Mouse (Mus musculus): ENCODE data around the gene Cyp1a1. TPM values are rescaled to one million over a fixed set of nuclear protein-coding genes. Genes with fewer than 3 reads are reported as not detected.
"Not testable (repeated sequence)": the region's sequence is repeated elsewhere in the genome, so short reads cannot be mapped to it uniquely, and the experiment has no call there.

The Cyp1a1 gene
- polyA plus RNA-seq, 1 experiment from 2014 or later = not detected

GRCm38 (mm10) chr9:57706496-57706895 is 18.8 kb downstream of the Cyp1a1 start:
- Histone ChIP-seq H3K9me3 (ENCODE audit: control insufficient read depth, low read length) (no peaks in the 10 kb centered on the region), H3K27ac (ENCODE audit: low read depth) (no peak overlapping the region), H3K4me1 (replicated peaks; ENCODE audit: control insufficient read depth, insufficient read depth, low read length) (peaks cover 8% of the 10 kb centered on the region), H3K4me3 (ENCODE audit: low read depth, low read length) (no peak overlapping the region), H3K27me3 (replicated peaks; ENCODE audit: control insufficient read depth, insufficient read depth, low read length) (no peaks in the 10 kb centered on the region), H3K36me3 (ENCODE audit: control insufficient read depth, insufficient read depth, low read length) (no peaks in the 10 kb centered on the region), H3K9ac (ENCODE audit: low read length) (no peak overlapping the region), H3K4me2 (ENCODE audit: low read length) (no peak overlapping the region)
- no peak for ATAC-seq (replicated peaks; ENCODE audit: low FRiP score, low TSS enrichment, low read depth)
- 88% methylated on average over 3 of the region's 3 CpGs for WGBS
- no peak for DNase-seq (ENCODE audit: low spot score)

GRCm38 (mm10) chr9:57708068-57708719 is 20.5 kb downstream of the Cyp1a1 start, which contains the start of gene Edc3:
Gene Edc3, plus strand, starts transcription at chr9:57708540.
- Histone ChIP-seq H3K4me1 (replicated peaks; ENCODE audit: control insufficient read depth, insufficient read depth, low read length) (peaks cover 8% of the 10 kb centered on the region), H3K9me3 (ENCODE audit: control insufficient read depth, low read length) (no peaks in the 10 kb centered on the region), H3K9ac (ENCODE audit: low read length) (peak within 1 kb of the TSS; percentile 82), H3K27me3 (replicated peaks; ENCODE audit: control insufficient read depth, insufficient read depth, low read length) (no peaks in the 10 kb centered on the region), H3K4me2 (ENCODE audit: low read length) (peak within 1 kb of the TSS; percentile 68), H3K27ac (ENCODE audit: low read depth) (peak within 1 kb of the TSS; percentile 73), H3K4me3 (ENCODE audit: low read depth, low read length) (peak within 1 kb of the TSS; percentile 79), H3K36me3 (ENCODE audit: control insufficient read depth, insufficient read depth, low read length) (peaks cover 2% of the 10 kb centered on the region; the same call in 1 of the 2 replicates)
- DNase-seq (ENCODE audit: low spot score) = peak; percentile 98
- under 1% methylated on average over 23 of the region's 23 CpGs for WGBS
- ATAC-seq (replicated peaks; ENCODE audit: low FRiP score, low TSS enrichment, low read depth) = peak; percentile 92

- DNase-seq (ENCODE audit: low spot score) (no peak), ATAC-seq (replicated peaks; ENCODE audit: low FRiP score, low TSS enrichment, low read depth) (peak; percentile 73)
- Histone ChIP-seq H3K27ac (ENCODE audit: low read depth) (peak overlapping the region; percentile 73), H3K4me1 (replicated peaks; ENCODE audit: control insufficient read depth, insufficient read depth, low read length) (peaks cover 8% of the 10 kb centered on the region), H3K4me3 (ENCODE audit: low read depth, low read length) (peak overlapping the region; percentile 79), H3K27me3 (replicated peaks; ENCODE audit: control insufficient read depth, insufficient read depth, low read length) (no peaks in the 10 kb centered on the region), H3K9ac (ENCODE audit: low read length) (peak overlapping the region; percentile 82), H3K36me3 (ENCODE audit: control insufficient read depth, insufficient read depth, low read length) (peaks cover 7% of the 10 kb centered on the region; the same call in 1 of the 2 replicates), H3K9me3 (ENCODE audit: control insufficient read depth, low read length) (no peaks in the 10 kb centered on the region), H3K4me2 (ENCODE audit: low read length) (peak overlapping the region; percentile 68)
- WGBS = 3% methylated on average over 39 of the region's 39 CpGs
Measured at GRCm38 (mm10) chr9:57708720-57709274, 21.1 kb downstream of the Cyp1a1 start.

GRCm38 (mm10) chr9:57710214-57710613 is 22.5 kb downstream of the Cyp1a1 start:
- not testable (repeated sequence) for H3K4me1 ChIP-seq (replicated peaks; ENCODE audit: control insufficient read depth, insufficient read depth, low read length); H3K4me3 ChIP-seq (ENCODE audit: low read depth, low read length); H3K27me3 ChIP-seq (replicated peaks; ENCODE audit: control insufficient read depth, insufficient read depth, low read length); H3K4me2 ChIP-seq (ENCODE audit: low read length); H3K9ac ChIP-seq (ENCODE audit: low read length); DNase-seq (ENCODE audit: low spot score); H3K9me3 ChIP-seq (ENCODE audit: control insufficient read depth, low read length); ATAC-seq (replicated peaks; ENCODE audit: low FRiP score, low TSS enrichment, low read depth); H3K27ac ChIP-seq (ENCODE audit: low read depth)
- WGBS = 95% methylated on average over 4 of the region's 5 CpGs
- H3K36me3 ChIP-seq (ENCODE audit: control insufficient read depth, insufficient read depth, low read length) = peaks cover 21% of the 10 kb centered on the region

- 67% methylated on average over 2 of the region's 2 CpGs for WGBS
- Histone ChIP-seq H3K4me1 (replicated peaks; ENCODE audit: control insufficient read depth, insufficient read depth, low read length) (peaks cover 8% of the 10 kb centered on the region), H3K4me2 (ENCODE audit: low read length) (no peak overlapping the region), H3K27ac (ENCODE audit: low read depth) (no peak overlapping the region), H3K9ac (ENCODE audit: low read length) (no peak overlapping the region), H3K27me3 (replicated peaks; ENCODE audit: control insufficient read depth, insufficient read depth, low read length) (no peaks in the 10 kb centered on the region), H3K36me3 (ENCODE audit: control insufficient read depth, insufficient read depth, low read length) (peaks cover 41% of the 10 kb centered on the region), H3K4me3 (ENCODE audit: low read depth, low read length) (no peak overlapping the region), H3K9me3 (ENCODE audit: control insufficient read depth, low read length) (no peaks in the 10 kb centered on the region)
- ATAC-seq (replicated peaks; ENCODE audit: low FRiP score, low TSS enrichment, low read depth) (no peak), DNase-seq (ENCODE audit: low spot score) (no peak)
Measured at GRCm38 (mm10) chr9:57712194-57712593, 24.5 kb downstream of the Cyp1a1 start.

- DNase-seq (ENCODE audit: low spot score) = no peak
- H3K4me2 ChIP-seq (ENCODE audit: low read length) = no peak overlapping the region
- H3K4me1 ChIP-seq (replicated peaks; ENCODE audit: control insufficient read depth, insufficient read depth, low read length) = no peaks in the 10 kb centered on the region
- H3K27me3 ChIP-seq (replicated peaks; ENCODE audit: control insufficient read depth, insufficient read depth, low read length) = no peaks in the 10 kb centered on the region
- 93% methylated on average over 7 of the region's 7 CpGs for WGBS
- H3K4me3 ChIP-seq (ENCODE audit: low read depth, low read length) = no peak overlapping the region
- H3K27ac ChIP-seq (ENCODE audit: low read depth) = no peak overlapping the region
- no peak for ATAC-seq (replicated peaks; ENCODE audit: low FRiP score, low TSS enrichment, low read depth)
- H3K9me3 ChIP-seq (ENCODE audit: control insufficient read depth, low read length) = no peaks in the 10 kb centered on the region
- H3K9ac ChIP-seq (ENCODE audit: low read length) = no peak overlapping the region
- H3K36me3 ChIP-seq (ENCODE audit: control insufficient read depth, insufficient read depth, low read length) = peaks cover 84% of the 10 kb centered on the region
Measured at GRCm38 (mm10) chr9:57718408-57718807, 30.7 kb downstream of the Cyp1a1 start.

- no peak overlapping the region for H3K9ac ChIP-seq (ENCODE audit: low read length)
- no peak overlapping the region for H3K27ac ChIP-seq (ENCODE audit: low read depth)
- H3K27me3 ChIP-seq (replicated peaks; ENCODE audit: control insufficient read depth, insufficient read depth, low read length) = no peaks in the 10 kb centered on the region
- DNase-seq (ENCODE audit: low spot score) = no peak
- H3K4me3 ChIP-seq (ENCODE audit: low read depth, low read length) = no peak overlapping the region
- no peaks in the 10 kb centered on the region for H3K4me1 ChIP-seq (replicated peaks; ENCODE audit: control insufficient read depth, insufficient read depth, low read length)
- peaks cover 71% of the 10 kb centered on the region for H3K36me3 ChIP-seq (ENCODE audit: control insufficient read depth, insufficient read depth, low read length)
- H3K9me3 ChIP-seq (ENCODE audit: control insufficient read depth, low read length) = no peaks in the 10 kb centered on the region
- WGBS = 88% methylated on average over 3 of the region's 3 CpGs
- no peak for ATAC-seq (replicated peaks; ENCODE audit: low FRiP score, low TSS enrichment, low read depth)
- no peak overlapping the region for H3K4me2 ChIP-seq (ENCODE audit: low read length)
Measured at GRCm38 (mm10) chr9:57720736-57721135, 33.0 kb downstream of the Cyp1a1 start.

GRCm38 (mm10) chr9:57722371-57722770 is 34.6 kb downstream of the Cyp1a1 start:
- no peak overlapping the region for H3K4me3 ChIP-seq (ENCODE audit: low read depth, low read length)
- no peak overlapping the region for H3K9ac ChIP-seq (ENCODE audit: low read length)
- peaks cover 69% of the 10 kb centered on the region for H3K36me3 ChIP-seq (ENCODE audit: control insufficient read depth, insufficient read depth, low read length)
- 80% methylated on average over 1 of the region's 1 CpGs for WGBS
- H3K4me2 ChIP-seq (ENCODE audit: low read length) = no peak overlapping the region
- H3K27me3 ChIP-seq (replicated peaks; ENCODE audit: control insufficient read depth, insufficient read depth, low read length) = no peaks in the 10 kb centered on the region
- no peak for ATAC-seq (replicated peaks; ENCODE audit: low FRiP score, low TSS enrichment, low read depth)
- no peaks in the 10 kb centered on the region for H3K9me3 ChIP-seq (ENCODE audit: control insufficient read depth, low read length)
- H3K4me1 ChIP-seq (replicated peaks; ENCODE audit: control insufficient read depth, insufficient read depth, low read length) = no peaks in the 10 kb centered on the region
- no peak overlapping the region for H3K27ac ChIP-seq (ENCODE audit: low read depth)
- no peak for DNase-seq (ENCODE audit: low spot score)

- Histone ChIP-seq H3K9me3 (ENCODE audit: control insufficient read depth, low read length) (no peaks in the 10 kb centered on the region), H3K9ac (ENCODE audit: low read length) (no peak overlapping the region), H3K4me2 (ENCODE audit: low read length) (no peak overlapping the region), H3K27me3 (replicated peaks; ENCODE audit: control insufficient read depth, insufficient read depth, low read length) (no peaks in the 10 kb centered on the region), H3K27ac (ENCODE audit: low read depth) (no peak overlapping the region), H3K36me3 (ENCODE audit: control insufficient read depth, insufficient read depth, low read length) (peaks cover 69% of the 10 kb centered on the region), H3K4me1 (replicated peaks; ENCODE audit: control insufficient read depth, insufficient read depth, low read length) (no peaks in the 10 kb centered on the region), H3K4me3 (ENCODE audit: low read depth, low read length) (no peak overlapping the region)
- 42% methylated on average over 5 of the region's 5 CpGs for WGBS
- ATAC-seq (replicated peaks; ENCODE audit: low FRiP score, low TSS enrichment, low read depth) (no peak), DNase-seq (ENCODE audit: low spot score) (no peak)
Measured at GRCm38 (mm10) chr9:57723315-57723715, 35.6 kb downstream of the Cyp1a1 start.

Data from intestine, embryonic 14.5 days (tissue).